Mouse (Mus musculus): ENCODE results near the gene Pcsk6.
"Not testable (repeated sequence)": the region's sequence is repeated elsewhere in the genome, so short reads cannot be mapped to it uniquely, and the experiment has no call there.

Gene Pcsk6

GRCm38 (mm10) chr7:65884928-65885327 lies 23.4 kb downstream of the Pcsk6 start:
- DNase-seq: no peak

- no peak for DNase-seq
Measured at GRCm38 (mm10) chr7:65885819-65886218, 24.3 kb downstream of the Pcsk6 start.

- DNase-seq: no peak
Measured at GRCm38 (mm10) chr7:65891831-65892230, 30.3 kb downstream of the Pcsk6 start.

GRCm38 (mm10) chr7:65892264-65892828 lies 30.8 kb downstream of the Pcsk6 start:
- DNase-seq: peak; percentile 34 to 65

- no peak for DNase-seq
Measured at GRCm38 (mm10) chr7:65893546-65893945, 32.0 kb downstream of the Pcsk6 start.

GRCm38 (mm10) chr7:65895262-65895661 lies 33.7 kb downstream of the Pcsk6 start:
- no peak for DNase-seq

- no peak for DNase-seq
Measured at GRCm38 (mm10) chr7:65901231-65901630, 39.7 kb downstream of the Pcsk6 start.

- peak in 1 of 2 experiments; percentile 31 for DNase-seq
Measured at GRCm38 (mm10) chr7:65902471-65903180, 41.1 kb downstream of the Pcsk6 start.

- no peak for DNase-seq
Measured at GRCm38 (mm10) chr7:65903456-65903855, 41.9 kb downstream of the Pcsk6 start.

- no peak for DNase-seq
Measured at GRCm38 (mm10) chr7:65906528-65907272, 45.2 kb downstream of the Pcsk6 start.

GRCm38 (mm10) chr7:65909343-65910127 lies 48.0 kb downstream of the Pcsk6 start:
- no peak for DNase-seq

GRCm38 (mm10) chr7:65913088-65913610 lies 51.6 kb downstream of the Pcsk6 start:
- DNase-seq: no peak

- DNase-seq: no peak
Measured at GRCm38 (mm10) chr7:65914761-65915301, 53.3 kb downstream of the Pcsk6 start.

- no peak for DNase-seq
Measured at GRCm38 (mm10) chr7:65915821-65916220, 54.3 kb downstream of the Pcsk6 start.

- DNase-seq: no peak
Measured at GRCm38 (mm10) chr7:65916566-65916965, 55.0 kb downstream of the Pcsk6 start.

GRCm38 (mm10) chr7:65918431-65918830 lies 56.9 kb downstream of the Pcsk6 start:
- DNase-seq: no peak

- DNase-seq: no peak
Measured at GRCm38 (mm10) chr7:65929398-65929797, 67.9 kb downstream of the Pcsk6 start.

GRCm38 (mm10) chr7:65930478-65930877 lies 68.9 kb downstream of the Pcsk6 start:
- DNase-seq: no peak

- DNase-seq: not testable (repeated sequence)
Measured at GRCm38 (mm10) chr7:65934238-65934970, 72.9 kb downstream of the Pcsk6 start.

GRCm38 (mm10) chr7:65935211-65935610 lies 73.7 kb downstream of the Pcsk6 start:
- no peak for DNase-seq

- DNase-seq: no peak
Measured at GRCm38 (mm10) chr7:65940988-65941387, 79.5 kb downstream of the Pcsk6 start.
